Mouse (Mus musculus) heart, adult 2 months (tissue): Measurements from ENCODE around the gene Dab1.

Experiments used
- CTCF ChIP-seq: fragments of 200-600 bp; IDR thresholded peaks from 2 replicates; pipeline ENCODE4 v1.8.1; 2022; ENCODE audit warnings: antibody characterized with exemption, mild to moderate bottlenecking, moderate library complexity
- EP300 ChIP-seq: fragments of 200-500 bp; IDR thresholded peaks from 2 replicates; pipeline ENCODE4 v1.6.1; 2011; ENCODE audit warnings: low read depth, low read length, control low read depth; ENCODE audit not compliant: insufficient read depth

DNA sequence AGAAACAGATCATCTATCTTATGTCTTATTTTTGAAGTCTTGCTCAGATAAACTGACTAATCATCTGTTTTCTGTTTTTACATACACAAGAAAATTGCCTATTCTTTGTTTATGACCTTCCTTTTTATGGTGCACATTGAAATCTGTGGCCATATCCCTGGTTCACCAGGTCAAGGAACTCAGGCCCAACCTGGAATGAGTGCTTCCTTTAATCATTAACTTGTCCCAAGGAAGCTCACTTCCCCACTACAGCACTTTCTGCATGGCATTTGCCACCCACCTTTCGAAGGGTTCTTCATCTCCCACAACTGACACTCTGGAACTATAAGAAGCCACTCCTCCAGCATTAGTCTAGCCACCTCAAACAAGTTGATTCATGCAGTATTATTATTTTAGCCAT lies 58.0 kb downstream of the Dab1 start:
- TF ChIP-seq CTCF = no peak
- TF ChIP-seq EP300 = no peak
